Mouse (Mus musculus) liver, embryonic 11.5 days (tissue): ENCODE results near the gene Notch2. TPM values are rescaled to one million over a fixed set of nuclear protein-coding genes. Genes with fewer than 3 reads are reported as not detected.

Experiments
- ATAC-seq: fragments of 200-750 bp; cut with Nextera tagmentation; replicated peaks from 2 replicates; pipeline ENCODE4 v1.8.0; 2017; ENCODE audit warnings: moderate number of reproducible peaks, mild to moderate bottlenecking, moderate TSS enrichment, moderate library complexity; ENCODE audit not compliant: low FRiP score
- DNase-seq: peaks from one replicate; pipeline ENCODE4 v3.0.0-alpha.2; 2017; ENCODE audit warnings: low spot score
- H3K27ac ChIP-seq: fragments of 300-500 bp; sonication (generic); 2 replicates; pipeline ENCODE4 v1.5.1; 2014; ENCODE audit warnings: mild to moderate bottlenecking, low read depth, low read length, control low read depth
- H3K27me3 ChIP-seq: fragments of 300-500 bp; sonication (generic); replicated peaks from 2 replicates; pipeline ENCODE4 v1.6.1; 2014; ENCODE audit warnings: low read length, mixed read lengths; ENCODE audit not compliant: control insufficient read depth, insufficient read depth
- H3K36me3 ChIP-seq: fragments of 300-500 bp; sonication (generic); 2 replicates; pipeline ENCODE4 v1.6.1; 2014; ENCODE audit warnings: mild to moderate bottlenecking, low read length, moderate library complexity, mixed read lengths; ENCODE audit not compliant: control insufficient read depth, insufficient read depth
- H3K4me1 ChIP-seq: fragments of 300-500 bp; sonication (generic); replicated peaks from 2 replicates; pipeline ENCODE4 v1.6.1; 2014; ENCODE audit warnings: low read length, mixed read lengths; ENCODE audit not compliant: control insufficient read depth, insufficient read depth
- H3K4me2 ChIP-seq: fragments of 300-500 bp; sonication (generic); 2 replicates; pipeline ENCODE4 v1.6.1; 2014; ENCODE audit warnings: mild to moderate bottlenecking, control low read depth, moderate library complexity
- H3K4me3 ChIP-seq: fragments of 300-500 bp; sonication (generic); 2 replicates; pipeline ENCODE4 v1.5.1; 2014; ENCODE audit warnings: low read depth, low read length, control low read depth
- H3K9ac ChIP-seq: fragments of 300-500 bp; sonication (generic); 2 replicates; pipeline ENCODE4 v1.6.1; 2014; ENCODE audit warnings: low read depth, low read length, control low read depth
- H3K9me3 ChIP-seq: fragments of 300-500 bp; sonication (generic); 2 replicates; pipeline ENCODE4 v1.6.1; 2016; ENCODE audit warnings: low read length, inconsistent platforms, mixed read lengths; ENCODE audit not compliant: control insufficient read depth
- WGBS: fragments of 180-500 bp; shearing (Covaris S2); extraction: QIAGEN DNeasy Blood & Tissue Kit; methylation state at CpG from one replicate; pipeline ENCODE4 v1.1.7; 2014; 5-methylcytosine and 5-hydroxymethylcytosine counted together
- polyA plus RNA-seq: library from polyadenylated mRNA; unstranded; fragments of >200 nt; fragmentation: Nextera tagmentation; extraction: Ambion mirVana; gene quantifications from 2 replicates; pipeline ENCODE4 v1.2.1, GENCODE M21; 2014

The Notch2 gene
- polyA plus RNA-seq, 1 experiment from 2014 or later: 17.2 TPM

- H3K4me3 ChIP-seq: no peak overlapping the region
- no peaks in the 10 kb centered on the region for H3K27me3 ChIP-seq
- H3K9me3 ChIP-seq: no peaks in the 10 kb centered on the region
- no peaks in the 10 kb centered on the region for H3K36me3 ChIP-seq
- DNase-seq (no peak), ATAC-seq (no peak)
- no peak overlapping the region for H3K9ac ChIP-seq
- no peak overlapping the region for H3K4me2 ChIP-seq
- H3K27ac ChIP-seq: no peak overlapping the region
- peaks cover 25% of the 10 kb centered on the region for H3K4me1 ChIP-seq
- WGBS: 59% methylated on average over 2 of the region's 2 CpGs
These were observed 40.0 kb upstream of the Notch2 start for GRCm38 (mm10) chr3:97973306-97973705.

DNA sequence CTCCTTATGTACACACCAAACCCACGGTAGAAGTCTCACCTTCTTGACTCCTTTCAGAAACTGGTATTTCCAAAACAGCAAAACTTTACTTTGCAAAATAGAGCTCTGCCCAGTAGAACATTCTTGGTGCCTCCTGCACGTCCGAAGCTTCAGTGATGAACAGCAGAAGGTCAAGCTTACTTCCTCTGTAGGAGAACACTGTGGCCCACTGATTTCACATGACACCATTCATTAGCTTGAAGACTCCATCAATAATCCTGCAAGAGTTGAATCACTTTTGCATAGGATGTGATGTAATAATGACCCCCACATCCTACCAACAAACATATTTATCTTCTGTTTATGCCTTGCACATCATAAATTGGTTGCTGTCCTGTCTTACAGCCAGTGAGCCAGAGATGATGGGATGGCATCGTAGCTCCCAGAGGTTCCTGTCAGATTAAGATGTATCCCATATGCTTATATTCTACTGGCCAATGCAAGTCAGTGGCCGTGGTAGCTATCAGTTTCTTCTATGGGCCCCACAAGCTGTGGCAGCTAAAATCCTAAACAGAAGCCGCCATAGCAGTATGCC, 39.0 kb upstream of the Notch2 start:
- Histone ChIP-seq H3K4me1 (peaks cover 20% of the 10 kb centered on the region), H3K27me3 (no peaks in the 10 kb centered on the region), H3K4me3 (no peak overlapping the region), H3K9me3 (no peaks in the 10 kb centered on the region), H3K4me2 (no peak overlapping the region), H3K27ac (no peak overlapping the region), H3K9ac (no peak overlapping the region), H3K36me3 (no peaks in the 10 kb centered on the region)
- no peak for DNase-seq
- no peak for ATAC-seq
- WGBS: 71% methylated on average over 6 of the region's 6 CpGs

- DNase-seq: no peak
- WGBS: 56% methylated on average over 6 of the region's 6 CpGs
- no peak overlapping the region for H3K27ac ChIP-seq
- H3K4me2 ChIP-seq: no peak overlapping the region
- no peak overlapping the region for H3K9ac ChIP-seq
- no peaks in the 10 kb centered on the region for H3K27me3 ChIP-seq
- no peak for ATAC-seq
- no peak overlapping the region for H3K4me3 ChIP-seq
- no peaks in the 10 kb centered on the region for H3K9me3 ChIP-seq
- H3K36me3 ChIP-seq: no peaks in the 10 kb centered on the region
- peaks cover 16% of the 10 kb centered on the region for H3K4me1 ChIP-seq
These were observed 36.6 kb upstream of the Notch2 start for GRCm38 (mm10) chr3:97976706-97977105.

DNA sequence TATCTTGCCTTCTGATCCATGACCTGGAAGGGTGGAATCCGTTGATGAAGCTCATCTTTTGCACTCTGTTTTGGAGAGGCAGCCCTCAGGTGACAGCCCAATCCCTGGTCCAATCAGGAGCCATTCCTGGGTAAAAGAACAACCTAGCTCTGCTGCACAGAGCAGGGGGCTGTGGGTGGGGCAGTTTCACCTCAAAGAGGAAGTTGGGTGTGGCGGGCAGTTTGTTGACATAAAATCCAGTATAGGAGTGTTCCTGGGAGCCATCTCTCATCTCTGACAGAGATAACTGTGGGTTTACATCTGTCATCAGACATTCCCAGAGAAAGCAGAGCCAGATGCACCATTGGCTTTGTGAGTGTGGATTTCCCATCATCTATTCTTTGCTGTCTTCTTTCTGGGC, 34.6 kb upstream of the Notch2 start:
- 59% methylated on average over 2 of the region's 2 CpGs for WGBS
- Histone ChIP-seq H3K9ac (no peak overlapping the region), H3K4me2 (no peak overlapping the region), H3K4me3 (no peak overlapping the region), H3K36me3 (no peaks in the 10 kb centered on the region), H3K27me3 (no peaks in the 10 kb centered on the region), H3K9me3 (no peaks in the 10 kb centered on the region), H3K4me1 (0 out of 2 replicates have a peak, but pooled peaks cover 2% of the 10 kb centered on the region), H3K27ac (no peak overlapping the region)
- DNase-seq: no peak
- ATAC-seq: no peak

- WGBS: 88% methylated on average over 8 of the region's 8 CpGs
- Histone ChIP-seq H3K27me3 (no peaks in the 10 kb centered on the region), H3K36me3 (no peaks in the 10 kb centered on the region), H3K9me3 (no peaks in the 10 kb centered on the region), H3K4me3 (no peak overlapping the region), H3K4me1 (0 out of 2 replicates have a peak, but pooled peaks cover 2% of the 10 kb centered on the region), H3K4me2 (no peak overlapping the region), H3K27ac (no peak overlapping the region), H3K9ac (no peak overlapping the region)
- no peak for DNase-seq
- no peak for ATAC-seq
These were observed 32.5 kb upstream of the Notch2 start for GRCm38 (mm10) chr3:97980683-97981327.

- H3K27ac ChIP-seq: no peak overlapping the region
- H3K27me3 ChIP-seq: no peaks in the 10 kb centered on the region
- H3K36me3 ChIP-seq: no peaks in the 10 kb centered on the region
- WGBS: 65% methylated on average over 3 of the region's 3 CpGs
- ATAC-seq (no peak), DNase-seq (no peak)
- no peaks in the 10 kb centered on the region for H3K9me3 ChIP-seq
- H3K4me1 ChIP-seq: 0 out of 2 replicates have a peak, but pooled peaks cover 2% of the 10 kb centered on the region
- no peak overlapping the region for H3K4me2 ChIP-seq
- no peak overlapping the region for H3K4me3 ChIP-seq
- no peak overlapping the region for H3K9ac ChIP-seq
These were observed 31.9 kb upstream of the Notch2 start for GRCm38 (mm10) chr3:97981376-97981906.

DNA sequence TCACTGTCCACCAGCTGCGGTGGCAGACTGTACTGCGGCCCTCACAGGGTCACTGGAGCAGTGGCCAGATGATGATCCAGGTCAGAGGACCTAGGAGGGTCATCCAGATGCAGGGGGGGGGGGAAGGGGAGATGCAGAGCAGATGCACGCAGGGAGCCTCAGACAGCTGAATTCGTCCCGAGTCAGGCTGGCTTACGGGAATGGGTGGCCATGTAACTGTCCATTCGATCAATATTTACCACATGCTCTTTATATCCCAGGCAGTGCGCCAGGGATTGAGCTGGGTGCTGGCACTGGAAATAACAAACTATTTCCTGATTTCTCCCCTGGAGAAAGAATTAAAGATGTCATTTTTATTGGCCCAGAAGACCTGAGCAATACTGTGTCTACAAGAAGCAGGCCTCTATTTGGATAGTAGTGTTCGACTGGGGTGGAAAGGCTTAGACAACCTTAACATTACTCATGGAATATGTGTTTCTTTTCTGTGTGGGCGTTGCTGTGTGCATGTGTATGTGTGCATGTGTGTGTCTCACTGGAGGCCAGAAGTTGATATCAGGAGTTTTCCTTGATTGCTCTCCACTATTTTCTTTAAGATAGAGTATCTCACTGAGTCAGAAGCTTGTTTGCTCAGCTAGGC, 28.3 kb upstream of the Notch2 start:
- no peak overlapping the region for H3K27ac ChIP-seq
- WGBS: 75% methylated on average over 10 of the region's 10 CpGs
- no peaks in the 10 kb centered on the region for H3K36me3 ChIP-seq
- 0 out of 2 replicates have a peak, but pooled peaks cover 2% of the 10 kb centered on the region for H3K4me1 ChIP-seq
- no peak overlapping the region for H3K9ac ChIP-seq
- no peak overlapping the region for H3K4me2 ChIP-seq
- no peak for ATAC-seq
- DNase-seq: no peak
- H3K4me3 ChIP-seq: no peak overlapping the region
- no peaks in the 10 kb centered on the region for H3K27me3 ChIP-seq
- H3K9me3 ChIP-seq: no peaks in the 10 kb centered on the region

DNA sequence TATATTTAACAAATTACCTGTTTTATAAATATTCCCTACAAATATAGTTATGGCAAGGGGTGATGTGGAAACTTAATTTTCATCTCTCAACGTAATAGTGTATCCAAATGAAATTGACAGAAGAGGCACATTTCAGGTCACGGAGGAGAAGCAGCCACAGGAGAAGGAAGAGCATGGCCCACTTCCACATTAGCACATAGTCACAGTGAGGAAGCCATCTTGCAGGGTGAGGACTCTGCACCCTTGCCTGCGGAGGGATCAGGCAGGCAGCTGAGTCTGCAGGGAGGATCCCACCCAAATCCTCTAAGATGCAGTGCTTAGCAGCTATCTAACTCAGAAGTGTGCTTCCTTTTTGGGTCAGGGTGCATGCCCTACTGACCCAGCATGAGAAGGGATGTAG, 27.6 kb upstream of the Notch2 start:
- ATAC-seq: no peak
- 78% methylated on average over 3 of the region's 3 CpGs for WGBS
- H3K9me3 ChIP-seq: no peaks in the 10 kb centered on the region

More for the DNA sequence above, 27.6 kb upstream of the Notch2 start:
- no peak for DNase-seq
- no peaks in the 10 kb centered on the region for H3K36me3 ChIP-seq
- H3K4me1 ChIP-seq: 0 out of 2 replicates have a peak, but pooled peaks cover 2% of the 10 kb centered on the region
- H3K27ac ChIP-seq: no peak overlapping the region
- no peak overlapping the region for H3K4me3 ChIP-seq
- H3K4me2 ChIP-seq: no peak overlapping the region
- H3K27me3 ChIP-seq: no peaks in the 10 kb centered on the region
- no peak overlapping the region for H3K9ac ChIP-seq
